Mouse (Mus musculus) liver, embryonic 15.5 days (tissue): ENCODE data around the gene Aspscr1. TPM values are rescaled to one million over a fixed set of nuclear protein-coding genes. Genes with fewer than 3 reads are reported as not detected.

Experiments used
- ATAC-seq: fragments of 200-750 bp; cut with Nextera tagmentation; 2 replicates; pipeline ENCODE4 v1.8.0; 2017; ENCODE audit warnings: moderate number of reproducible peaks, mild to moderate bottlenecking, moderate library complexity; ENCODE audit not compliant: insufficient read depth
- H3K27ac ChIP-seq: fragments of 300-500 bp; sonication (generic); replicated peaks from 2 replicates; pipeline ENCODE4 v1.5.1; 2015; ENCODE audit warnings: mild to moderate bottlenecking, inconsistent platforms
- H3K27me3 ChIP-seq: fragments of 300-500 bp; sonication (generic); 2 replicates; pipeline ENCODE4 v1.6.1; 2015; ENCODE audit warnings: mild to moderate bottlenecking, inconsistent platforms
- H3K36me3 ChIP-seq: fragments of 300-500 bp; sonication (generic); replicated peaks from 2 replicates; pipeline ENCODE4 v1.6.1; 2015; ENCODE audit warnings: moderate library complexity, mild to moderate bottlenecking, inconsistent platforms
- H3K4me1 ChIP-seq: fragments of 300-500 bp; sonication (generic); replicated peaks from 2 replicates; pipeline ENCODE4 v1.6.1; 2015; ENCODE audit warnings: inconsistent platforms
- H3K4me2 ChIP-seq: fragments of 300-500 bp; sonication (generic); 2 replicates; pipeline ENCODE4 v1.6.1; 2015; ENCODE audit warnings: moderate library complexity, mild to moderate bottlenecking, inconsistent platforms
- H3K4me3 ChIP-seq: fragments of 300-500 bp; sonication (generic); replicated peaks from 2 replicates; pipeline ENCODE4 v1.5.1; 2015; ENCODE audit warnings: mild to moderate bottlenecking, inconsistent platforms
- H3K9ac ChIP-seq: fragments of 300-500 bp; sonication (generic); 2 replicates; pipeline ENCODE4 v1.6.1; 2015; ENCODE audit warnings: moderate library complexity, mild to moderate bottlenecking, inconsistent platforms
- H3K9me3 ChIP-seq: fragments of 300-500 bp; sonication (generic); replicated peaks from 2 replicates; pipeline ENCODE4 v1.6.1; 2016; ENCODE audit warnings: inconsistent platforms
- WGBS: fragments of 180-500 bp; shearing (Covaris S2); methylation state at CpG from one replicate; pipeline ENCODE4 v1.1.7; 2015; ENCODE audit warnings: mixed read lengths; ENCODE audit not compliant: insufficient replicate concordance; 5-methylcytosine and 5-hydroxymethylcytosine counted together
- polyA plus RNA-seq: library from polyadenylated mRNA; unstranded; fragments of >200 nt; fragmentation: Nextera tagmentation; extraction: Ambion mirVana; gene quantifications from 2 replicates; pipeline ENCODE4 v1.2.1, GENCODE M21; 2015

The Aspscr1 gene
- polyA plus RNA-seq, 1 experiment from 2014 or later = 45.1 TPM

- peak; percentile 33 for ATAC-seq
- H3K4me1 ChIP-seq = peaks cover 85% of the 10 kb centered on the region
Observed at GRCm38 (mm10) chr11:120630401-120630871, 42.3 kb upstream of the Aspscr1 start.

DNA sequence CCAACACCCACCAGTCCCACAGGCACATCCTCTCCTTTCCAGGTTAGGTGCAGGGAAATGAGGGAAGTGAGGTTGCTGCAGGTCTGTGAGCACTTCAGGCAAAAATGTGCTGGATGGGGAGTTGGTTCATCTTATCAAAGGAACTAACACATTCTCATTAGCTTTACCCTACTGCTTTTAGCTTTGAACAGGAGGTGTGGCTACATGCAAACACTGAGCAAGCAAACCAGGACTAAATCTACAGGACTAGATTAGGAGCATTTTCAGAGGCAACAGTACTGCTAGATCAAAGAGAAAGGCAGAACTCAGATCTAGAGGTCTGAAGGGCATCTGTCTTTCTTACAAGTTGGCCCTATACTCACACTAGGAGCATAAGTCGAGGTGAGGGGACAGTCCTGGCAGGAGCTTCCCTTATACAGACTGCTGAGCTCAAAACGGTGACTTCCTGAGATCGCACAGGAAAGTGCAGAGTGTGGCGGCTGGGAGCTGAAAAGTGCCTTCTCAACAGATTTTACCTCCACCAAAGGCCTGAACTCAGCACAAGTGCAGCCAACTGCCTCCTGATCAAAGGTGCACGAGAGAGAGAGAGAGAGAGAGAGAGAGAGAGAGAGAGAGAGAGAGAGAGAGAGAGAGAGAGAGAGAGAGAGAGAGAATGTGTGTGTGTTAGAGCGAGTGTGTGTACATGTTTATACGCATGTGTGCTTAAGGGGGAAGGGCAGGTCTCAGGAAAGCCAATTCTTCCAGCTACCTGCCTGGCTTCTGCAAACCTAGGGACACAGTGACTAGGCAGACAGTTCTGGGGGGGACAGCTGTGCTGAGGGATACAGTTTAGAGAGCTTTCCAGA, 41.7 kb upstream of the Aspscr1 start:
- H3K4me2 ChIP-seq = peak overlapping the region; percentile 94
- H3K4me3 ChIP-seq = peak overlapping the region; percentile 87
- no peaks in the 10 kb centered on the region for H3K9me3 ChIP-seq
- peaks cover 24% of the 10 kb centered on the region for H3K36me3 ChIP-seq
- H3K9ac ChIP-seq = peak overlapping the region; percentile 98
- ATAC-seq = no peak
- peaks cover 78% of the 10 kb centered on the region for H3K4me1 ChIP-seq
- no peaks in the 10 kb centered on the region for H3K27me3 ChIP-seq
- WGBS = 12% methylated on average over 7 of the region's 7 CpGs
- peak overlapping the region; percentile 99 for H3K27ac ChIP-seq

More at GRCm38 (mm10) chr11:120630401-120630871, 42.3 kb upstream of the Aspscr1 start:
- H3K9me3 ChIP-seq = no peaks in the 10 kb centered on the region
- peak overlapping the region; percentile 99 for H3K27ac ChIP-seq
- H3K9ac ChIP-seq = peak overlapping the region; percentile 98
- H3K4me3 ChIP-seq = peak overlapping the region; percentile 87
- H3K27me3 ChIP-seq = no peaks in the 10 kb centered on the region
- WGBS = 19% methylated on average over 5 of the region's 5 CpGs
- H3K4me2 ChIP-seq = peak overlapping the region; percentile 94
- H3K36me3 ChIP-seq = peaks cover 24% of the 10 kb centered on the region

- WGBS = 36% methylated on average over 4 of the region's 4 CpGs
- Histone ChIP-seq H3K4me2 (peak overlapping the region; percentile 94), H3K9me3 (no peaks in the 10 kb centered on the region), H3K4me3 (peak overlapping the region; percentile 87), H3K27ac (peak overlapping the region; percentile 99), H3K9ac (peak overlapping the region; percentile 98), H3K4me1 (peaks cover 70% of the 10 kb centered on the region), H3K36me3 (peaks cover 21% of the 10 kb centered on the region), H3K27me3 (no peaks in the 10 kb centered on the region)
- peak; percentile 23 for ATAC-seq
Observed at GRCm38 (mm10) chr11:120631726-120632448, 40.9 kb upstream of the Aspscr1 start.

DNA sequence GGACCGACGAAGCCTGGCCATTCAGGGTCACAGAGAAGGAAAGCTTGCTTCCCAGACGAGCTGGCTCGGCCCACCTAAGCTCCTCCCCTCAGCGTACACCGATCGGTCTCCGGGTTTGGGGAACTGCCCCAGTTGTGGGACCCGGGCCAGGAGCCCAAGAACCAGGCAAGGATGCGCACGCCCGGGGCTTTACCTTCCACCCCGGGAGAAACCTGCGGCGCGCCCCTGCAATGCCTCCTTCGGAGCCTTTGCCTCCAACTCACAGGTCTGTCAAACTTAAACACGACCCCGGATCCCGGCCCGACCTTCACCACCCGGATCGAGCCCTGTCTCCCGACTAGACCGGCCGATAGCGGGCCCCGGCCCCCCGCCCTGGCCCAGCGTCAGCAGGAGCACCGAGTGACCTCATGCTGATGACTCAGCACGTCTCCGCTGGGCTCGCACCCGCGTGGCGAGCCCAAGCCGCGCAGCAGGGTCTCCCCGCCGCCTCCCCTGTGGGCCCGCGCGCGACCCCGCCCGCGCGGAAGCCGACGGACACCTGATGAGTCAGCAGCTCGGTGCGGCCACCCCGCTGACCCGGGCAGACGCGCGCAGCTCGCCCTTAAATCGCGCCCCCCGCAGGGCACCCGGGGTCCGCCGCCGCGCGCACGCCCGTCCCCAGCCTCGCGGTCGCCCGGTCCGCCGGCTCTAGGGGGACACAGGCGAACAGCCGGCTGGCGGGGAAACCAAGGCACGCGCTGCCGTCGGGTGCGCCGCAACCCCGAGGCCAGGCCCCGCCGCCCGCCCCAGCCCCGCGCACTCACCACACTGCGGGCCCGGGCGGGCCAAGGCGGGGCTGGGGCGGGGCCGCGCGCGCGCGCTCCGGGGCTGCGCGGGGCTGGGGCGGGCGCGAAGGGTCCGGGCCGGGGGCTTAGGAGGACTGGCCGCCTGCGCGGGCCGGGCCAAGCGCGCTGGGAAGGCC, 39.9 kb upstream of the Aspscr1 start:
- peaks cover 61% of the 10 kb centered on the region for H3K4me1 ChIP-seq
- H3K9ac ChIP-seq = peak overlapping the region; percentile 98
- H3K27ac ChIP-seq = peak overlapping the region; percentile 99
- no peaks in the 10 kb centered on the region for H3K27me3 ChIP-seq
- H3K4me3 ChIP-seq = peak overlapping the region; percentile 87
- H3K4me2 ChIP-seq = peak overlapping the region; percentile 94
- WGBS = under 1% methylated on average over 116 of the region's 116 CpGs
- ATAC-seq = peak; percentile 78
- no peaks in the 10 kb centered on the region for H3K9me3 ChIP-seq
- H3K36me3 ChIP-seq = peaks cover 11% of the 10 kb centered on the region

- H3K27me3 ChIP-seq = no peaks in the 10 kb centered on the region
- H3K4me3 ChIP-seq = peak within 1 kb of the TSS; percentile 87
- peak within 1 kb of the TSS; percentile 98 for H3K9ac ChIP-seq
- WGBS = 9% methylated on average over 58 of the region's 58 CpGs
- peak within 1 kb of the TSS; percentile 94 for H3K4me2 ChIP-seq
- peaks cover 8% of the 10 kb centered on the region for H3K36me3 ChIP-seq
- H3K9me3 ChIP-seq = no peaks in the 10 kb centered on the region
- peak; percentile 70 for ATAC-seq
- H3K4me1 ChIP-seq = peaks cover 53% of the 10 kb centered on the region
- peak within 1 kb of the TSS; percentile 99 for H3K27ac ChIP-seq
Observed at GRCm38 (mm10) chr11:120633520-120634343, 39.0 kb upstream of the Aspscr1 start, which contains the start of gene Mafg. Mafg (minus strand) TSS chr11:120633600.

- Histone ChIP-seq H3K36me3 (no peaks in the 10 kb centered on the region), H3K4me3 (0 out of 2 replicates have a peak overlapping the region, but pooled peaks have one; percentile 87), H3K4me1 (peaks cover 42% of the 10 kb centered on the region), H3K9ac (no peak overlapping the region), H3K4me2 (peak overlapping the region; percentile 94), H3K27me3 (no peaks in the 10 kb centered on the region), H3K27ac (no peak overlapping the region), H3K9me3 (no peaks in the 10 kb centered on the region)
- whole genome bisulfite sequencing = 81% methylated on average over 5 of the region's 5 CpGs
- ATAC-seq = no peak
Observed at GRCm38 (mm10) chr11:120634810-120635209, 38.0 kb upstream of the Aspscr1 start.

DNA sequence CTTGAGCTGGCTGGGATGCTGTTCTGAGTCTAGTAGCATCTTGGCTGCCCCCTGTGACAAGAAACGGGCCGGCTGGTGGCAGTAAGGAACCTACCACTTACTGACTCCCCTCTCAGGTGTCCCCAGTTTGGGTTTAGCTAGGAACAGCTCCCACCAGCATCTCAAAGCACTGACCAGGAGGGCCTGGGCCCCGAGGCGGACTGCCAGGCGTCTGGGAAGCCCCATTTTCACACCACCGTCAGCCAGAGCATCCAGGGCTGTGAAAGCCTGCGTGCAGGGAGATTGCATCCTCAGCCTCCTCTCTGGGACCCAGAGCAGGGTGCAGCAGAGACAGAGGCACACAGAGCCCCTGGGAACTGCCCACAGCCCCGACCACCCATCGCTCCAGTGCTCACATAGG, 31.5 kb upstream of the Aspscr1 start:
- Histone ChIP-seq H3K36me3 (no peaks in the 10 kb centered on the region), H3K27me3 (peaks cover 35% of the 10 kb centered on the region), H3K4me2 (no peak overlapping the region), H3K9me3 (no peaks in the 10 kb centered on the region), H3K27ac (no peak overlapping the region), H3K9ac (no peak overlapping the region), H3K4me3 (no peak overlapping the region), H3K4me1 (peaks cover 22% of the 10 kb centered on the region)
- ATAC-seq = no peak
- WGBS = 52% methylated on average over 9 of the region's 9 CpGs

GRCm38 (mm10) chr11:120641869-120642268, 30.9 kb upstream of the Aspscr1 start:
- no peak for ATAC-seq
- H3K9me3 ChIP-seq = no peaks in the 10 kb centered on the region
- H3K4me3 ChIP-seq = no peak overlapping the region
- no peak overlapping the region for H3K4me2 ChIP-seq
- peaks cover 41% of the 10 kb centered on the region for H3K27me3 ChIP-seq
- WGBS = 66% methylated on average over 8 of the region's 8 CpGs
- H3K36me3 ChIP-seq = no peaks in the 10 kb centered on the region
- H3K9ac ChIP-seq = no peak overlapping the region
- peaks cover 22% of the 10 kb centered on the region for H3K4me1 ChIP-seq
- no peak overlapping the region for H3K27ac ChIP-seq

GRCm38 (mm10) chr11:120642939-120643600, 29.7 kb upstream of the Aspscr1 start:
- no peak overlapping the region for H3K27ac ChIP-seq

More at GRCm38 (mm10) chr11:120642939-120643600, 29.7 kb upstream of the Aspscr1 start:
- Histone ChIP-seq H3K27me3 (peaks cover 53% of the 10 kb centered on the region), H3K4me3 (peak overlapping the region; percentile 62), H3K9ac (peak overlapping the region; percentile 65), H3K9me3 (no peaks in the 10 kb centered on the region), H3K4me2 (peak overlapping the region; percentile 98), H3K4me1 (peaks cover 29% of the 10 kb centered on the region), H3K36me3 (no peaks in the 10 kb centered on the region)
- peak; percentile 55 for ATAC-seq
- WGBS = 3% methylated on average over 18 of the region's 18 CpGs
